Mouse (Mus musculus) adrenal gland, adult 2 months (tissue): ENCODE measurements around the gene Mpv17l2. TPM values are rescaled to one million over a fixed set of nuclear protein-coding genes. Genes with fewer than 3 reads are reported as not detected.

Experiments used
- DNase-seq: peaks from one replicate; pipeline ENCODE4 v3.0.0; 2021
- polyA plus RNA-seq: library from polyadenylated mRNA; depleted of rRNA; stranded (reverse); fragments of >200 nt; gene quantifications from 2 replicates; pipeline ENCODE4 v1.2.3, GENCODE M21; 2012
- total RNA-seq, 2 experiments: library from RNA; stranded (reverse); gene quantifications; 2 replicates each; pipeline ENCODE4 v1.2.3; 2021

Gene Mpv17l2
- total and polyA plus RNA-seq, 3 experiments = 108 to 359 (median 132) TPM

DNA sequence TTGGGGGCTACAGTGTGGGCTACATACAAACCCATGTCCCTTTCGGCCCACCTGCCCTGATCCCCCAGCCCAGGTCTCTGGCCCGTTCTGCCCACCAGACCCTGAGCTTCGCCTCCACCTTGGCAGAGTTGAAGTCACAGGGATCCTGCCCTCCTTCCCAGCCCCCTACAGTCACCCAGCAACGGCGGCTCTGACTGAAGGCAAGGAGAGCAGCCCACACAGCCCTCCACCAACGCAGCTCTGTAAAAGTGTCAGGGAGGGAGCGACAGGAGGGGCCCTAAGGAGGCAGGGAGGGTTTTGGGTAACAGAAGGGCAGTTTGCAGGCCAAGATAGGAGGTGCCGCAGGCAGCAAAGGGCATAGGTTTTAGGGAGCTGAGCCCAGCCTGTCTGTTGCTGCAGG is 30.1 kb upstream of the Mpv17l2 start:
- DNase-seq = no peak

DNA sequence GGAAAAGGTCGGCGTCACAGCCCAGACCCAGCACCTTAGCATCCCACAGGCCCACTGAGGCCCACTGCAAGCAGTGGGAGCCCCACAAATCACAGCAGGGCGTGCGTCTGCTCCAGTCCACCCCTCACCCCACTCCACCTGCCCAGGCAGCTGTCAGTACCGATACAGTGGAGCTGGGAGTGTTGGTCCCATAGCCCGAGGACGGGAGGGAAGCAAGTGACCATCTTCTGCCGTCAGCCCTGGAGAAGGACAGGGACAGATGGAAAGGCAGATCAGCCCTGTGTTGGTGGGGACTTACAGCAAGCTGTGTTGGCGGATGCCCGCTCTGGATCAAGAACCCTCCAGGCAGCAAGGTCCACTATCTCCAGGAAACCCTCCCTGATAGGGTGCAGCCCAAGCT is 28.3 kb upstream of the Mpv17l2 start:
- no peak for DNase-seq

DNA sequence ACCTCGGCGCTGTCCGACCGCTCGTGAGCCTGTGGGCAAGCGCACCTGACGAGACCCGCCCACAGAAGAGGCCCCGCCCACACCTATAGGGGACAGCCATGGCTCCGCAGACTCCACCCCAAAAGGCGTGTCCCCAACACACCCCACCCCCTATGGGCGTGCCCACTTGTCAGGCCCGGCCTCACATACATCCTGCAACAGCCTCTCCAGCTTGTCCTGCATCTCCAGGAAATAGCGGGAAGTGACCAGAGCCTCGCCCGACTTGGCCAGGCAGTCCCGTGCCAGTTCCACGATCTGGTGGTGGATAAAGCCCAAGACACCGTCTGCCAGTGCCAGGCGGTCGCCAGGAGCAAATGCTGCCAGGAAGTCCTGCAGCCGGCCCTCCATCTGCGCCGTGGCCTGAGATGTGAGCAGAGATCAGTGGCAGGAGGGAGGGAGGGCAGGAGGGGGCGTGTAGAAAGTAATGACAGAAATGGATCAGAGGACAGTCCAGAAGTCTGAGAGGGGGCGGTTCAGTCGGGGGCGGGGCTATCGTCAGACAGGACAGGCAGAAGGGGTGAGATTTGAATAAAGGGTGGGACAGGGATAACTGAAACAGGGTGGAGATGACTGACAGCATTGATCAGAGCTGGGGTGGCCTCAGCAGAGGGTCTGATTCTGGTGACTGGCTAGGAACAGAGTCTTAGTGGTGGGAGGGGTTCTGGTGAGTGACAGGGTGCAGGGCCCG is 27.4 kb upstream of the Mpv17l2 start:
- DNase-seq = no peak

DNA sequence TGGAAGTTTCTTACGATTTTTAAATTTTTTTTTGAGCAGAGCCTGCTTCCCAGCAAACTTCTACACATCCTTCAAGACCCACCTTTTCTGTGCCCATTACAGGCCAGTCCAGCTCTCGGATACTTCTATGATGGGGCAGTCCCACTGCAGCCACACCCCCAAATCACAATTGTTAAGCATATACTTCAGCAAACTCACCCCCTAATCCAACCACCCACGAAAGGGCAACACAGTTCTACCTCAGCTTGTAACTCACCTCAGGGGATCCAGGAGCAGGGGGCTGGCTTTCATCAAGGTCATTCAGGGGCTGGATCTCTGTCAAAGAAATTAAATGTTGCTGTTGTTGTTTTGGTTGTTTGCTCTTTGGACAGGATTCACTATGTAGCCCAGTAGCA is 26.3 kb upstream of the Mpv17l2 start:
- DNase-seq = no peak

DNA sequence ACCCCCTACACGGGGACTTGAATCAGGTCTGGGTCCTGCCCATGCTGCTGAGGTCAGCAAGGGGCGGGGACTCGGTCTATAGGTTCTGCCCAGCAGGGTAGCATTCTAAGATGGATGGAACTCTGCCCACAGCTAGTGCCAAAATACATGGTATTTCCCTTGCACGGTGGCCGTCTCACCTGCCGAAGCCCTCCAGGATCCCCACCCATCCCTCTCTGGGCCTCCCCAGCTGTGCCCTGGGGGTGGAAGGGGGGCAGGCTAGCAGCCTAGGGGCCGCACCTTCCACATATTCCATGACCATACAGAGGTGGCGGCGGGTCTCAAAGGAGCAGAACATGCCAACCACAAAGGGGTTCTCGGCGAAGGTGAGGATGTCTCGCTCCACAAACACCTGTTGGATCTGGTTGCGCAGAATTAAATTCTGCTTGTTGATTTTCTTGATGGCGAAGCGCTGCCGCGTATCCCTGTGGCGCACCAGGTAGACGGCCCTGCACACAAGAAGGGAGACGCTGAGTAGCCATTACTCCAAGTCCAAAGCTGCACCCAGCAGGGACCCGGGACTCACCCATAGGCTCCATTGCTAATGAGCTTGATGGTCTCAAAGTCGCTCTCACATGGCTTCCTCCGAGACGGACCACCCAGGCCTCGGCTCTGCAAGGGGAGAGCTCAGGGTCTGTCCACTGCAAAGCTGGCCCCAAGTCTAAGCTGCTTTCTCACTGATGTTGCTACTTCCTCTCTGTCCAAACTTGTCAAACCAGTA is 25.7 kb upstream of the Mpv17l2 start:
- DNase-seq = no peak

DNA sequence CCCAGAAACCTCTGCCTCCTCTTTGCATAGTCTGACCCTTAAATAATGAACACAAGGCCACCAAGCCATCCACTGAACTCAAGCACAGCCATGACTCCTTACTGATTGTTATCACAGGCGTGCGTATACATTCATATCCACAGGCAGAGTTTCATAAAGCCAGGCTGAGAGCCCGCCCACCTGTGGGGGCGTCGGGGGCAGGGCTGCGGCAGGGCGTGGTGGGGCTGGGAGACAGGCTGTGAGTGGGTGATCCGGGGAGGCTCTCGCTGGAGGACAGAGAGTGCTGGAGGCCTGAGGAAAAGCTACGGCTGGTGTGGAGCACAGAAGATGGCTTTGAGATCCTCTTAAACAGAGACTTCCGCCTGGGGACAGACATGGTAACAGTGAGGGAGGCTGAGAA is 19.3 kb upstream of the Mpv17l2 start:
- DNase-seq = no peak

DNA sequence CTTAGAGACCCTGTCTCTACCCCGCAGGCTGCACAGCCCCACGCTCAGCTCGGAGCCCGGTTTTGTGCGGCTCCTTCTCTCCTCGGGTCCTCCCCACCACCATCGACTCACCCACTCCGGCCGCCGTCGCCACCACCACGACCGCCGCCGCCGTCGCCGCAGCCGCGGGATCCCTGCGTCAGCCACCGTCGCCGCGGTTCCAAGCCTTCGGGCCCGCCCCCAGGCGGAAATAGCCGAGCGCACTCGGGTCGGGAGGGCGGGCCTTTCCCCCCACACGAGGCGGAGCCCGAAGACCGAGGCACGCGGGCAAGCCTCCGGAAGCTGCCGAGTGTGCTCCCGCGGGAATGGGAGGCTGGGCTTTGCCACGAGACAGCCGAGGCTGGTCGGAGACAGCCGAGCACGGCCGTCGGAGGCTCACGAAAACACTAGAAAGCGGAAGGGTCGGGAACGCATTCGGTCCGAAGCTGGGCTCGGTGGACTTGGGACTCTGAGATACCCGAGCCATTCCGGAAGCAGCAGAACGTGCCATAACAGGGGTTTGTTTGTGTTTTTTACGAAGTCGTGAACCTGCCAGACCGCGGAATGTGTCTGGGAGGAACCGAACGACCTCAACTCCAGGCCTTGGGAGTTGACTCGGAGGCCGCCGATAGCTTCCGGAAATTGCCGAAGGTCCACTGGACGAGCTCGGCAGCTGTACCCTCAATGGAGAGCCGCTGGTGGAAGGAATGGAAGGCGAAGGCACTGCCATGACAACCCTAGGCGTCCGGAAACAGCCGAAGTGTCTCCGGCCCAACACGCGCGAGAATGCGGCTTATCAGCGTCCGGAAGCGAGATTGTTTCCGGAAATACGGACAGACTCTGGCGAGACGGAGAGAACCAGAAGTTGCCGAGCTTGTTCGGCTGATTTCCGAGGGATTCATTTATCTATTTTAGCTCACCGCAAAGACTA is 16.0 kb upstream of the Mpv17l2 start, which contains the start of gene Pik3r2:
Gene Pik3r2, minus strand, starts transcription at position 218 of the 949 bp plus-strand sequence.
- peak; percentile 98 for DNase-seq

DNA sequence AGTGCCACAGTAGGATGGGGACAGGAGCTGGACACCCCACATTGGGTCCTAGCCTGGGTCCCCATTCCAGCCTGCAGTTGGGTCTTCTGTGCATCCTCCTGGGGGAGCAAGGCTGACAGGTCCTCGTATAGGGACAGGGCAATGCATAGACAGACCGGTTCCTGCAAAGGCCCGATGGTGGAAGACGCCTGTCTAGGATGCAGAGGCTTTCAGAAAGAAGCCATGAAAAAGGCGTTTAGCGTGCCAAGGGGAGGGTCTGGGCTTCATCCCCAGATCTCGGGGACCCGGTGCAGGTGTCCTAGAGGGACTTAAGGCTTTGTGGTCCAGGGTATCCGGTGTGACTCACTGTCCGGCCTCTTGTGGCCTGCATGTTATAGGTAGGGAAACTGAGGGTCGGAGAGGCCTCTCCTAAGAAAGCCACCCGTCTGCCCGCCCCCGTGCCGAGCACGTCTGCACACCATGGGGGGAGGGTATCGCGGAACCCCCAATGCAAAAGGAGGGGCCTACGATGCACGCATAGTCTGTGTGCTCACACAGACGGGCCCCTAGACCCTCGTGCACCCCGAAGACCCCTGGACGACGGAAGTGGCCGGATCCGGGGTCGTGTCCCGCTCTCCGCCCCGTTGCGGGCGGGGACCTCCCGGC is 15.2 kb upstream of the Mpv17l2 start:
- DNase-seq = peak; percentile 55

DNA sequence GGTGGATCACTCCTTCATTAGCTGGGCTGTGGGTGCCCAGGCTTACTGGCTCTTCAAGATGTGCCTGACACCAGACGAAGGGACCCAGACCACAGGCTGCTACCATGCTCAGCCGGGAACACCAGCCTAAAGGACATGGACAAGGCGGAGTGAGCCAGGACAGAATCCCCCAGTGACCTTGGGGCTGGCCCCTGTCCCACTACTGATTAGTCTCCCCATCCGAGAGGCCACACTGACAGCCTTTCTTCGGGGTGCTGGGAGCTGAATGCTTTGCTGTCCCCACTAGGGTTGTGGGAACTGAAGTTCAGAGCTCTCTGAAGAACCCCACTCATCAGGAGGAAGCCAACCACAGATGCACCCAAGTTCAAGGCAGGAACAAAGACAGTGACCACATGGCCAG is 14.5 kb upstream of the Mpv17l2 start:
- no peak for DNase-seq

DNA sequence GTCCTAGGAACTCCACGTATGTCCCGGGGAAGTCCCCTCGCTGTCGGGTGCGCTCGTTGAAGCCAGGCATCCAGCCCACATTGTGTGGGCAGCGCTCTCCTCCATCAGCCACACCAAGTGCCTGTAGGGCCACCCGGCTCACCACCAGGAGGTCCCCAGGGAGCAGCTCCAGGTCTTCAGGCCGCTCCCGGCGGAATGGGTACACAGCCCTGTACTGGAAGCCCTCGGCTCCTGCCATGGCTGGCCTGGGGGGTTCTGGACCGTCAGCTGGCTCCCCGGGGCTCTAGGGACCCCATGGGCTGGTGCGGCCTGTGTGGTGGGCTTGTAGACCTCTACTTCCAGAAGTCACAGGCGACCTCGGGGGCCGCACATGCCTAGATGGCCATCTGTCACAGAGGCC is 14.0 kb upstream of the Mpv17l2 start:
- DNase-seq = no peak

DNA sequence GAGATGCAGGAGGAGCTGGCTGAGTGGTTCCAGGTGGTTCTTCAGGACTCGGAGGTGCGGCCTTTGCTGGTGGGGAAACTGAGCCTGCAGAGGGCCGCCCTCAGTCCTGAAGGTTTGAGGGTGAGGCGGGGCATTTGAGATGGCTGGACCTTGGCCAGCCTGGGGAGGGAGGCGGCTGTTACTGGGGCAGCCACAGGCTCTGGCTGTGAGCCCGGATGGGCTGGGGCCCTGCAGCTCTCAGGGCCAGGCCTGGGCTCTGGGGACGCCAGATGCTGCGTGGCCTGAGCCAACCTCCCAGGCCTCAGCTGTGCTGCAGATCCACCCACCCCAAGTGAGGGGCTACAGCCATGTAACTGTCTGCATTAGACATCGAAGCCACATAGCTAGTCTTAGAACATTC is 13.1 kb upstream of the Mpv17l2 start:
- DNase-seq = peak; percentile 89

DNA sequence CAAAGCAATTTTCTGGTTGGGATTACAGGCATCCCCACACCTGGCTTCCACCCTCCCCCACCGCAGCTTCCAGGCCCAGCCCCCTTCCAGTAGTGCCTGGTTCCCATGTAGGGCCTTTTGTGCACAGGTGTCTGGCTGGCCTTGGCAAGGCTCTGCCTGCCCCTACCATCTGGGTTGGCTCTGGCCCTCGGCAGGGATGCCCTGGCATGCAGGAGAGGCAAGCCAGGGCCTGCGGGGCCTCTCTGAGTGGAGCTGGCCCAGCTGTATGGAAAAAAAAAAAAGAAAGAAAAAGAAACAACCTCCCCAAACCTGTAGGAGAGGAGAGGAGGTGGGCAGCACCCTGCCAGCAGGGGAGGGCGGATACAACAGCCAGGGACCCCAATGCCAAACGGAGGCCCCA is 12.7 kb upstream of the Mpv17l2 start:
- DNase-seq = no peak

DNA sequence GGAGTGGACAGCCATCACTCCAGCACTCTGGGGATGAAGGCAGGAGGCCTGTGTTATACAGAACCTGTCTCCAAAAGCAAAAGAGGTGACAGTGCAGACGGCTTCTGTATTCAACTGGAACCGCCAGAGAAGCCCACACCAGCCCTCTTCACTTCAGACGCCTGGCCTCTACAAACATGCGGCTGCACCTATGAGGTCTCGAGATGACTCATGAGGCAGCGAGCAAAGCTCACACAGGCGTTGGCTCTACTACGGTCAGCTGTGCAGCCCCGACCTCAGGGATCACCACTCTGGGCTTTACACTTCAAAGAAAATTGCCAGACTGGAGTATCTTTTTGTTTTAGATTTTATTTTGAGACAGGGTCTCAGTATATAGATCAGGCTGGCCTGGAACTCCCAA is 12.1 kb upstream of the Mpv17l2 start:
- DNase-seq = no peak

DNA sequence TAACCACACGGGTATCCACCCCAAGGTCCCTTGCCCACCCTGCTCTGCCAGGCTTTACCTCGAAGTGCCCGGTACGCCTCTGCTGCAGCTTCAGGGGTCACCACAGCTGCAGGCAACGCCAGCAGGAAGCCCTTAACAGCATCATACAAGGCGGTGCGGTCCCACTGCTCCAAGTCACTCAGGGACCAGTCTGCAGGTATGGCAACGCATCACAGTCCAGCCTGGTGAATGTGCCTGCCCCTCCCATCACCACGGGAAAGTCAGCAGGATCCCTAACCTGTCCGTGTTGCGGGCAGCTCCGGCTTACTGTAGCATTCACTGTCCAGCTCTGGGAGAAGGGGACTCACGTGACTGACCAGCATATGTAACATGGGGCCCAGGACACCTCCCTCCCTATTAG is 11.3 kb upstream of the Mpv17l2 start:
- DNase-seq = no peak

DNA sequence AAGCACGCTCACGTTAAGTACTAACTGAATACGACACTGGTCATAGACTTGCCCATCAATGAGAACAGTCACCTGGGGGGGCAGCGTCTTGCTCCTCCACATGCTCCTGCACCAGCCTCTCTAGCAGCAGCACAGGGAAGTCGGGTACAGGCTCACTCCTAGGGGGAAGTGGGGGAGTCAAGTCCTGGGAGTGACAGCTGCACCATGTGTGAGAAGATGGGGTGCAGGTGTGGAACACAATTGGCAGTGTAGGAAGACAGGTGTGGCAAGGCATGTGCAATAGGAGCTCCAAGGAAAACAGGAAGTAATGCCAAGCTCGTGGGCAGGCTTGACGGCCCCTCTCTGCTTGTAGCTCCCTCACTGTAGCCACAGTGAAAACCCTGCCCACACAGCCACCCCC is 10.5 kb upstream of the Mpv17l2 start:
- no peak for DNase-seq

DNA sequence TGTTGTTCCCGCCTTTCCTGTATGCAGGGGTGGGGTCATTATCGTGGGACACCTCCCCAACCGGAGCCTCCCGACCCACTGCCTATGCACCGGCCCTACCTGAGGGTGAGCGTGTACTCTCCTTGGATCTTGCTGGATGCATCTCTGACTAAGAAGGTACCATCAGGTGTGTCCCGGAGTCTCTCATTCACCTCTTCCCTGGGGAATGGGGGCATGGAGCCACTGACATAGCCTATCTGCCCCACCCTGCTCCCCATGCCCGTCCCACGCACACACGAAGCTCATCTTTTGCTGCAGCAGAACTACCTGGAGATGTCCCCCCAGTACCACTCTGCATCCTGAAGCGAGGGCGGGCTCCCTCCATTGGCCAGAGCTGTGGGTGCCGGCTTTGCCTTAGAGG is 10.0 kb upstream of the Mpv17l2 start:
- DNase-seq = peak; percentile 11

DNA sequence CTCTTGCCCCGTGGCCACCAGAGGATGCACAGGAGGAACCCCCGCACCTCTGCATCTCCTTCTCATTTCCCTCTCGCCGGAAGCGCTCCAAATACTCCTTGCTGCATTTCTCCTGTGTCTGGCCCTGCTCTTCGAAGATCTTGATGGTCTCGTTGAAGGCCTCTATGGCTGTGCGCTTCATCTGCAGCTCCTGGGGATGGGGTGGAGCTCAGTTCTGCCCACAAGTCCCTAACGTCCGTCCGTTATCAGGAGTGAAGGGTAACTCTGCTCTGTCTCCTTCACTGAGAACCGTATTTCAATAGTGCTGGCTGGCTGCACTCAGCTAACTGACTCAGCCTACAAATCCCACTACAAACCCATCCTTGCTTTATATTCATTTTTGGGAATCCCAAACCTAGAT is 9.1 kb upstream of the Mpv17l2 start:
- no peak for DNase-seq

DNA sequence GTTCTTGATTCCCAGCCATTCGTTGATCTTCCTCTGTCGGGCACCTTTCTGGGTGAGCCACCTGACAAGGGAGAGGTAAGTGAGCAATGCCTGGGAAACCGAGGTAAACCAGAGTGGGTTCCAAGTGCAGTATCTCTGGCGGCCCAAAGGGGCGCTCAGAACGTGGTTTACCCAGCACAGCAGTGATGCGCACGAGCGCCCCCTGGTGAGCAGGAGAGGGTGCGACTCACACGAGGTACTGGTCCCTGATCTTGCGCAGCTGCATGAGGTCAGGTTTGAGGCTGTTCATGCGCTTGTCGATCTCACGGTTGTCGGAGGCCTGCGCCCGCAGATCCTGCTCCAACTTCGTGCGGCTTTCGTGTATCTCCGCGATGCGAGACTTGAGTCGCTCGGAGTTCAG is 8.6 kb upstream of the Mpv17l2 start:
- DNase-seq = peak; percentile 94

DNA sequence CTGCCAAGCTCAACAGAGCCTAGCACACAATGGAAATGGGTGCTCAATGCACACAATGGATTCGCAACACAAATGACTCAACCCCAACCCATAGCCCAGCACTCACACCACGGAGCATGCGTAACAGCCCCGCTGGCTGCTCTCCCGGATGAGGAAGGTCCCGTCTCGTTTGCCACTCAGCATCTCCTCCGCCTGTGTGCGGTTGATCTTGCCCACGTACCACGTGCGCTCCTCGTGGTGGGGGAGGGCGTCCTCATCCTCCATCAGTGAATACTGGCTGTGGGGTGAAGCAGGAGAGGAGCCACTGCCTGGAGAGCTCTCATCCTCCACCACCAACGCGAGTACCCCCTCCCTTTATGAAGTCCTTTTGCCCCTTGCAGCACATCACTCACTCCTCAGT is 8.2 kb upstream of the Mpv17l2 start:
- DNase-seq = peak; percentile 36

DNA sequence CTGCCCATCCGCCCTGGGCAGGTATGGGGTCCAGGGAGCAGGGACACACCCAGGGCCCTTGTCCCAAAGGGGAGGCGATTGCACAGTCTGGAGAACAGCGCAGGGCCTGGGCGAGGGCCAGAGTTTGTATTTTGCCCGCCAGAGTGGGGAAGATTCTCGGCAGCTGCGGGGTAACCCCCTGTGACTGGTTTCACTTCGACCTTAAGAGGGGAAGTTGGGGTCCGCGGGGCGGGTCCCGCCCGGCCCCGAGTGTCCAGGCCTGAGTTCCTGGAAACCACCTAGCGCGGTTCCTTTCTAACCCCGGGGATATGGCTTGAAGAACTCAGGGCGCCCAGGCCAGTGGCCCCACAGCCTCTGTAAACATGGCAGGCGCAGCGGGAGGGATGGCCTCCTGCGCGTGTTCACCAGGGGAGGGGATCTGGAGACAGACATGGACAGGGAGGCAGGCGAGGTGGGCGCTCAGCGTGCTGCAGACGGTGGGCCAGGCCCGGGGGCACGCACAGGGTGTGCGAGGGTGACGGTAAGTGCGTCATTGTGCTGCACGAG is 7.6 kb upstream of the Mpv17l2 start:
- DNase-seq = peak; percentile 36

DNA sequence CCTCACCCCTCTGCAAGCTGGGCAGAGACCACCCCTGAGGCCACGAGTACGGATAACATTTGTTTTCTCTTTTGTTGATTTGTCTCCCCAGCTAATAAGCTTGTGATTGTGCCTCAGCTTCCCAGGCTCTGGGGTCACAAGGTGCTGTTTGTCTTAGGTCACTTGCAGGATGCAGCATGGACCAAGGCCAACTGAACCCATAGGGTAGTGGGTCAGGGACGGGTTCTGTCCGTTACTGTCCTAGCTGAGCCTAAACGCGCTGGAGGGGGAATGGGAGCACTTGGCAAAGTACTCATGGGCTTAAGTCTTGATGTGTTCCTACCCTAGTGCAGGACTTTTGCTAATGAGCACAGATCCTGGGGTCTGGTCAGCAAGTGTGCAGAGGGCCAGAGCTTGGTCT is 6.8 kb upstream of the Mpv17l2 start:
- DNase-seq = peak; percentile 7
